Mouse (Mus musculus) kidney, adult 2 months (tissue): ENCODE measurements at regions not wholly inside any gene's neighbourhood (a gene's known extent, or its start where the extent isn't known, plus 50 kb on each side); places are given as distances from the start of the nearest gene placed in this dataset.

Experiments used
- CTCF ChIP-seq: fragments of 200-500 bp; conservative IDR thresholded peaks from 2 replicates; pipeline ENCODE4 v1.5.1; 2011; ENCODE audit warnings: low read depth, mild to moderate bottlenecking, control low read depth, low read length, moderate library complexity, mixed read lengths; ENCODE audit not compliant: insufficient read depth, insufficient read length
- POLR2A ChIP-seq: fragments of 200-500 bp; IDR thresholded peaks from one replicate; pipeline ENCODE4 v1.6.1; 2011; ENCODE audit warnings: low read depth, low read length, control low read depth

DNA sequence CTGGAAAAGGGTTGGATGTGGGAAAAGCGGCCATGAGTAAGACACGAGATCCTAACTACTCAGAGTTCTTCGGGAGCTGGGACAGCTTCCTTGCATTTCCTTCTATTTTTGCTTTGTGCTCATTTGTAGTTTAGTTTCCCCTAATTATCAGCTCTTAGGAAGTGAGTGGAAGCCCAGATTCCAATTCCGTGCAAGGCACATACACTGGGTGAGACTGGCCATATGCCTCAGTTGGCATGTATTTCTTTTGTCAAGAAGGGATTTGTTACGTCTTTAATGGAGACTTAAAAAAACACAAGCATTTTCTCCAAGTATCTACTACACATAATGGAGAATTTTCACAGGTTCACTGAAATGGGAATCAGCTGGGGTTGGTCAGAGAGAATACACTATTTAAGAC, 96.4 kb downstream of the Sec61b start:
- TF ChIP-seq POLR2A, result no peak
- no peak for TF ChIP-seq CTCF
